Mouse (Mus musculus): ENCODE data around the gene Slc8b1.

- no peak for TF ChIP-seq EP300 (IDR thresholded peaks at IDR 0.05; ENCODE audit: insufficient read depth, low read depth, low read length)
- no peak for TF ChIP-seq CTCF (IDR thresholded peaks at IDR 0.05)
Observed at GRCm38 (mm10) chr5:120512911-120513555, 2.1 kb downstream of the Slc8b1 start.
